Mouse (Mus musculus): ENCODE data around the gene Obscn. TPM values are rescaled to one million over a fixed set of nuclear protein-coding genes. Genes with fewer than 3 reads are reported as not detected.

Obscn gene
- total and polyA plus RNA-seq, 3 experiments: 0.08 to 0.54 TPM; not detected in 1

DNA sequence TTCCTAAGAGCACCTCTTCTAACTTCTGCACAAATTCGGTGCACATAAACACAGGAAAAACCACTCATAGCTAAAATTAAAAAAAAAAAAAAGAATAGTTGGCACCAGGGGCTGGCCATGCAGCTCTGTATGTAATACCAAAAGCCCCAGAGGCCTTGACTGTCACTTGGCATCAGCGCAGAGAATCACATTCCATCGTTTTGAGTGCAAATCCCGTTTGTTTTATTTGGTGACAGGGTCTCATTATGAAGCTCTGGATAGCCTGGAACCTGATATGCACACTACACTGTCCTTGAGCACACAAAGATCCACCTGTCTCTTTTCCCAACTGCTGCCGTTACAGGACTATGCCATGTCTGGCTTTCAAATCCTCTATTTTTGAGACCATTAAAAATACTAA, 185.0 kb downstream of the Obscn start:
- no peak overlapping the region for H3K4me3 ChIP-seq (ENCODE audit: control insufficient read depth in 1 of 2, insufficient read depth in 1 of 2, low read depth in 2 of 2, low read length in 2 of 2)
- no peak for TF ChIP-seq TAL1 (IDR thresholded peaks at IDR 0.05; ENCODE audit: low read length)
- no peak for TF ChIP-seq E2F4 (IDR thresholded peaks at IDR 0.05; ENCODE audit: borderline replicate concordance, low read depth, low read length)
- TF ChIP-seq JUND (IDR thresholded peaks at IDR 0.05; ENCODE audit: low read depth, low read length): no peak
- TF ChIP-seq GATA1 (IDR thresholded peaks at IDR 0.05; ENCODE audit: low read depth, low read length): no peak
- TF ChIP-seq ZMIZ1 (IDR thresholded peaks at IDR 0.05; ENCODE audit: low read depth, low read length): no peak
- TF ChIP-seq USF1 (IDR thresholded peaks at IDR 0.05; ENCODE audit: low read depth, low read length): no peak
- no peak for TF ChIP-seq SIN3A (IDR thresholded peaks at IDR 0.05; ENCODE audit: low read length)
- no peak for TF ChIP-seq ZKSCAN1 (IDR thresholded peaks at IDR 0.05; ENCODE audit: low read depth, low read length)
- peaks cover 4 to 11% of the 10 kb centered on the region in 2 experiments; a peak in 2 of 4 replicates for H3K4me1 ChIP-seq (ENCODE audit: control insufficient read depth in 1 of 2, insufficient read depth in 2 of 2, low read length in 2 of 2)
- DNase-seq (ENCODE audit: low read depth, low spot score): no peak
- peaks cover 11% of the 10 kb centered on the region for H3K79me2 ChIP-seq (ENCODE audit: control insufficient read depth, insufficient read depth, low read length, poor library complexity)
- peaks cover 0 to 8% of the 10 kb centered on the region in 2 experiments; a peak in 2 of 4 replicates for H3K36me3 ChIP-seq (ENCODE audit: control insufficient read depth in 1 of 2, insufficient read depth in 2 of 2, low read length in 2 of 2)
- peaks cover 0 to 3% of the 10 kb centered on the region in 2 experiments; a peak in 3 of 4 replicates for H3K27me3 ChIP-seq (ENCODE audit: control insufficient read depth in 1 of 2, insufficient read depth in 2 of 2, low read length in 2 of 2)
- no peaks in the 10 kb centered on the region for H3K9me3 ChIP-seq (replicated peaks; ENCODE audit: insufficient read depth, low read length)
- H3K27ac ChIP-seq (ENCODE audit: control insufficient read depth, low read depth, low read length): no peak overlapping the region
- no peak overlapping the region for H3K9ac ChIP-seq (ENCODE audit: control insufficient read depth, low read depth, low read length, poor library complexity, severe bottlenecking)

DNA sequence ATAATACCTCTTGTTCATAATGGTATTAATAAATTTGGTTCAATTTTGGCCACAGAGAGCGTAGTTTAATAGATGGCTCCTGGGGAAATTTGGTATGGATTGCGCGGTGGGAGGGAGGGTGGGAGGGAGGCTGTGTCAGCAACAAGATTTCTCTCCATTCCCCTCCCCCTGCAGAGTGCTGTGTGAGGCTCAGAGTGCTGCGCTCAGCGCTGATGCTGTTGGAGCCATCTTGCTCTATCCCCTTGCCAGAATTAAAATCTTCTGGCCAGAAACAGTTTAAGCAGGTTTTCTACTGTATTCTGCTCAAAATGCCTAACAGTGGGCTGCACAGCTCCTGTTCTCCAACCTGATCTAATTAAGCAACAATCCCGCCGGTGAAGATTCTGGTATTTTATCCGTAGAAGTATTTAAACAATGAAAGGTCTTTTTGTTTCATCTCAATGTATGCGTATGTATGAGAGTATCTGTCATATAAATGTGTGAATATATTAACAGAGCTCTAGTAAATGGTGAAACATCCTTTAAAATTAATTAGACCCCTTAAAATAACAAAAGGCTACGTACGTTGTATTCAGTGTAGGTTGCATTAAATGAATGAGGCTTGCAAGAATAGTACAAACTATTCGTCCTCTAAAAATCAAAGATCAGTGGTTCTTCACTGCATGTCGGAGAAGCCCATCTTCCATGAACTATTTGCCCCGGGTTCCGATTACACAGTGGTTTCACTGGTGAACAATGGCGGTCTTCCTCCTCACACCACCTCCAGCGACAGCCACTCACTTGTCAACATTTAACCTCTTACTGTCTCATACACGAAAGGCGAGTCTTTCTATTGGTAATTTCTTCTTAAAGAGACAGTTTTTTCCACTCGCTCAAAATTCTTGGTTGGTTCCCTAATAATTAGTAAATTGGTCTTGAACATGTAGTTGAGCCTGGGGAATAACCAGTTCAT, 186.4 kb downstream of the Obscn start:
- DNase-seq (ENCODE audit: low read depth, low spot score): no peak
- H3K36me3 ChIP-seq (ENCODE audit: control insufficient read depth in 1 of 2, insufficient read depth in 2 of 2, low read length in 2 of 2): peaks cover 0 to 5% of the 10 kb centered on the region in 2 experiments; a peak in 2 of 4 replicates
- no peak overlapping the region for H3K27ac ChIP-seq (ENCODE audit: control insufficient read depth, low read depth, low read length)

More for the DNA sequence above, 186.4 kb downstream of the Obscn start:
- H3K79me2 ChIP-seq (ENCODE audit: control insufficient read depth, insufficient read depth, low read length, poor library complexity): no peaks in the 10 kb centered on the region; the same call in 1 of the 2 replicates
- H3K4me1 ChIP-seq (ENCODE audit: control insufficient read depth in 1 of 2, insufficient read depth in 2 of 2, low read length in 2 of 2): peaks cover 0 to 11% of the 10 kb centered on the region in 2 experiments; a peak in 1 of 4 replicates
- TF ChIP-seq RCOR1 (IDR thresholded peaks at IDR 0.05; ENCODE audit: low read depth, low read length): no peak
- no peak for TF ChIP-seq BHLHE40 (IDR thresholded peaks at IDR 0.05; ENCODE audit: borderline replicate concordance, low read depth, low read length)
- TF ChIP-seq MYC (IDR thresholded peaks at IDR 0.05; ENCODE audit: low read depth, low read length): no peak
- TF ChIP-seq MEF2A (IDR thresholded peaks at IDR 0.05; ENCODE audit: extremely low read depth, insufficient replicate concordance, low read depth, low read length, poor library complexity, severe bottlenecking): no peak
- TF ChIP-seq HCFC1 (IDR thresholded peaks at IDR 0.05; ENCODE audit: low read depth, low read length): no peak
- TF ChIP-seq KAT2A (conservative IDR thresholded peaks at IDR 0.05; ENCODE audit: low read depth, low read length): no peak
- no peak overlapping the region for H3K9ac ChIP-seq (ENCODE audit: control insufficient read depth, low read depth, low read length, poor library complexity, severe bottlenecking)
- peaks cover 2 to 3% of the 10 kb centered on the region in 2 experiments; a peak in 3 of 4 replicates for H3K27me3 ChIP-seq (ENCODE audit: control insufficient read depth in 1 of 2, insufficient read depth in 2 of 2, low read length in 2 of 2)
- H3K4me3 ChIP-seq (ENCODE audit: control insufficient read depth in 1 of 2, insufficient read depth in 1 of 2, low read depth in 2 of 2, low read length in 2 of 2): no peak overlapping the region
- H3K9me3 ChIP-seq (replicated peaks; ENCODE audit: insufficient read depth, low read length): no peaks in the 10 kb centered on the region

Measured in MEL (cell line).